Comparison of ENCODE assay signal across 15 mouse cellular contexts in the genomic region with DNA sequence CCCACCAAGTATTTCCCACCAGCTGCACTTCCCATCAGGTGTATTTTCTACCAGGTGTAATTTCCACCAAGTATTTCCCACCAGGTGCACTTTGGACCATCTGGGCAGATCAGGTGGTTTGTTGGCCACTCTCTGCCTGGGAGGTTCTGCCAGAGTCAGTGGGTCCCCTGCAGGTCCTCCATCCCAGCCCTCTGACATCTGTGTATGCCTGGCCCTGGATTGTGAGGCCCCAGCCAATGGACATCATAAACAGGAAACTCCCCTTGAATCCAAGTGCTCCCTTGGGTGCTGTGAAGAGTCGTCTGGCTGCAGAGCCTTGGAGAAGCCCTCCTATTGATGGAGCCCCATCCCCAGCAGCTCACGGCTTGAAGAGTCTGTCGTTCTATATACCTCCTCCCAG.
DNase-seq lines count a peak whose midpoint lies in the region.
"Had no signal": no experiment of that assay in that cellular context is flagged by ENCODE, and none has a peak within 500 bp of the region (broad histone marks: within the 10 kb centered on the region; RNA-seq: fewer than 3 reads in every experiment).

No protein-coding gene starts in this region.

- H3K4me1 ChIP-seq in heart, embryonic 10.5 days = 0 out of 2 replicates have a peak, but pooled peaks cover 5% of the 10 kb centered on the region
- H3K4me1 ChIP-seq: embryonic facial prominence, embryonic 10.5 days; forebrain, embryonic 13.5 days; heart, embryonic 13.5 days; hindbrain, embryonic 12.5 days had no signal

- no peak overlapping the region for H3K27ac ChIP-seq in heart, embryonic 10.5 days
- H3K27ac ChIP-seq: embryonic facial prominence, embryonic 10.5 days; forebrain, embryonic 13.5 days; heart, adult 2 months; heart, embryonic 13.5 days; hindbrain, embryonic 12.5 days had no signal

- H3K36me3 ChIP-seq in heart, embryonic 10.5 days = no peaks in the 10 kb centered on the region
- H3K36me3 ChIP-seq: embryonic facial prominence, embryonic 10.5 days; heart, embryonic 13.5 days; hindbrain, embryonic 12.5 days had no signal

- no peak overlapping the region for H3K4me3 ChIP-seq in heart, embryonic 10.5 days
- H3K4me3 ChIP-seq: embryonic facial prominence, embryonic 10.5 days; forebrain, embryonic 13.5 days; heart, adult 2 months; heart, embryonic 13.5 days; hindbrain, embryonic 12.5 days had no signal

- WGBS in heart, embryonic 10.5 days = 51% methylated on average over 3 of the region's 3 CpGs

- H3K9me3 ChIP-seq in heart, embryonic 10.5 days = peaks cover 4% of the 10 kb centered on the region; the same call in 1 of the 2 replicates

- DNase-seq in cerebellum, postnatal 25 days = peak; percentile 36 to 51
- DNase-seq in cerebellum, adult 9-10 months = no peak
- DNase-seq in heart, adult 11 months = peak; percentile 95
- DNase-seq in heart, embryonic 10.5 days (ENCODE audit: low spot score) = no peak
- DNase-seq in gastrocnemius, postnatal 25 days = peak; percentile 42
- no peak for DNase-seq in frontal cortex, postnatal 36 days (ENCODE audit: low spot score in 2 of 2)
- no peak for DNase-seq in retina, embryonic 14.5 days (ENCODE audit: low spot score)
- DNase-seq: adrenal gland, postnatal 14 days; forebrain, postnatal 0 days; heart, postnatal 36 days had no signal

- H3K27me3 ChIP-seq in heart, embryonic 10.5 days (ENCODE audit: insufficient read depth, poor library complexity, severe bottlenecking) = peaks cover 68% of the 10 kb centered on the region
- H3K27me3 ChIP-seq: forebrain, embryonic 13.5 days; hindbrain, embryonic 12.5 days had no signal

Comparison
In these comparisons a context has a peak if more than half of its experiments do, and no peak if none do; other contexts are left out.
1. DNase-seq: peak in cerebellum, postnatal 25 days (2 of 2), heart, adult 11 months (single experiment) and gastrocnemius, postnatal 25 days (single experiment); none in cerebellum, adult 9-10 months (single experiment), heart, embryonic 10.5 days (single experiment), frontal cortex, postnatal 36 days (0 of 2) and retina, embryonic 14.5 days (single experiment).